Mouse (Mus musculus): ENCODE results near the gene Gm10697. TPM values are rescaled to one million over a fixed set of nuclear protein-coding genes. Genes with fewer than 3 reads are reported as not detected.

The Gm10697 gene
- not detected for polyA plus RNA-seq (2014; fragmentation: Illumina TruSeq; extraction: RNeasy Lipid Tissue Mini Kit (QIAGEN cat#74804); ENCODE audit: insufficient read depth, low read depth, low replicate concordance)

GRCm38 (mm10) chr3:94072544-94072943 lies at the start of gene Gm10697:
TSS of gene Gm10697 (minus strand) at chr3:94072644.

GRCm38 (mm10) chr3:94054785-94055184 lies 17.7 kb downstream of the Gm10697 start, which contains the start of gene Gm9125:
TSS of gene Gm9125 (minus strand) at chr3:94054885.

Other genes with a start within 250 kb of the Gm10697 start
- not detected for gene Tdpoz3, start 246.6 kb downstream of the Gm10697 start, polyA plus RNA-seq (2014; fragmentation: Illumina TruSeq; extraction: RNeasy Lipid Tissue Mini Kit (QIAGEN cat#74804); ENCODE audit: insufficient read depth, low read depth, low replicate concordance)
- gene Gm9117, start 129.1 kb downstream of the Gm10697 start, polyA plus RNA-seq (2014; fragmentation: Illumina TruSeq; extraction: RNeasy Lipid Tissue Mini Kit (QIAGEN cat#74804); ENCODE audit: insufficient read depth, low read depth, low replicate concordance), result not detected
- not detected for gene Tdpoz5, start 111.3 kb downstream of the Gm10697 start, polyA plus RNA-seq (2014; fragmentation: Illumina TruSeq; extraction: RNeasy Lipid Tissue Mini Kit (QIAGEN cat#74804); ENCODE audit: insufficient read depth, low read depth, low replicate concordance)
- not detected for gene Gm9125, start 17.8 kb downstream of the Gm10697 start, polyA plus RNA-seq (2014; fragmentation: Illumina TruSeq; extraction: RNeasy Lipid Tissue Mini Kit (QIAGEN cat#74804); ENCODE audit: insufficient read depth, low read depth, low replicate concordance)
- gene Gm10696, start 105.5 kb upstream of the Gm10697 start, polyA plus RNA-seq (2014; fragmentation: Illumina TruSeq; extraction: RNeasy Lipid Tissue Mini Kit (QIAGEN cat#74804); ENCODE audit: insufficient read depth, low read depth, low replicate concordance), result not detected
- gene Gm5286, start 124.1 kb upstream of the Gm10697 start, polyA plus RNA-seq (2014; fragmentation: Illumina TruSeq; extraction: RNeasy Lipid Tissue Mini Kit (QIAGEN cat#74804); ENCODE audit: insufficient read depth, low read depth, low replicate concordance), result not detected
- gene Gm4778, start 191.4 kb upstream of the Gm10697 start, polyA plus RNA-seq (2014; fragmentation: Illumina TruSeq; extraction: RNeasy Lipid Tissue Mini Kit (QIAGEN cat#74804); ENCODE audit: insufficient read depth, low read depth, low replicate concordance), result not detected
- gene Them4, start 237.4 kb upstream of the Gm10697 start, polyA plus RNA-seq (2014; fragmentation: Illumina TruSeq; extraction: RNeasy Lipid Tissue Mini Kit (QIAGEN cat#74804); ENCODE audit: insufficient read depth, low read depth, low replicate concordance), result 7.1 TPM

All from lung, adult 10 weeks (tissue).